Mouse (Mus musculus) bone marrow macrophage, adult 2 months (primary cell): Measurements from ENCODE around the gene Gm572. TPM values are rescaled to one million over a fixed set of nuclear protein-coding genes. Genes with fewer than 3 reads are reported as not detected.

Experiments
- H3K27ac ChIP-seq: 2 replicates; pipeline ENCODE4 v1.5.1; 2012; ENCODE audit warnings: low read depth, low read length; ENCODE audit not compliant: insufficient read depth
- H3K4me1 ChIP-seq: 2 replicates; pipeline ENCODE4 v1.6.1; 2012; ENCODE audit warnings: low read length; ENCODE audit not compliant: control insufficient read depth, insufficient read depth
- H3K4me3 ChIP-seq: 2 replicates; pipeline ENCODE4 v1.5.1; 2012; ENCODE audit warnings: mild to moderate bottlenecking, low read length, moderate library complexity; ENCODE audit not compliant: insufficient read depth
- CTCF ChIP-seq: IDR thresholded peaks from 2 replicates; pipeline ENCODE4 v1.5.1; 2012; ENCODE audit warnings: low read depth, mild to moderate bottlenecking, low read length, moderate library complexity
- POLR2A ChIP-seq: IDR thresholded peaks from 2 replicates; pipeline ENCODE4 v1.6.1; 2012; ENCODE audit warnings: mild to moderate bottlenecking, low read depth, low read length, borderline replicate concordance
- polyA plus RNA-seq: library from polyadenylated mRNA; stranded (reverse); fragments of >200 nt; gene quantifications from 2 replicates; pipeline ENCODE4 v1.2.4, GENCODE M21; 2012; ENCODE audit not compliant: missing spikeins, insufficient read depth, insufficient read length

Gm572 gene
- polyA plus RNA-seq, 1 experiment, result not detected

- peaks cover 29% of the 10 kb centered on the region for H3K4me1 ChIP-seq
- H3K27ac ChIP-seq, result no peak overlapping the region
- H3K4me3 ChIP-seq, result no peak overlapping the region
- TF ChIP-seq POLR2A (no peak), CTCF (no peak)
Observed at GRCm38 (mm10) chr4:148678105-148678504, 35.0 kb downstream of the Gm572 start.

- TF ChIP-seq POLR2A (no peak), CTCF (no peak)
- Histone ChIP-seq H3K27ac (no peak overlapping the region), H3K4me1 (peaks cover 13% of the 10 kb centered on the region), H3K4me3 (no peak overlapping the region)
Observed at GRCm38 (mm10) chr4:148680505-148681067, 37.5 kb downstream of the Gm572 start.

GRCm38 (mm10) chr4:148681429-148681828, 38.3 kb downstream of the Gm572 start:
- H3K4me3 ChIP-seq, result no peak overlapping the region
- H3K4me1 ChIP-seq, result peaks cover 6% of the 10 kb centered on the region
- TF ChIP-seq POLR2A (no peak), CTCF (peak; percentile 95)
- H3K27ac ChIP-seq, result no peak overlapping the region

GRCm38 (mm10) chr4:148682961-148683360, 39.8 kb downstream of the Gm572 start:
- H3K4me3 ChIP-seq, result no peak overlapping the region
- no peak for TF ChIP-seq POLR2A
- TF ChIP-seq CTCF, result no peak
- no peak overlapping the region for H3K27ac ChIP-seq
- no peaks in the 10 kb centered on the region for H3K4me1 ChIP-seq

GRCm38 (mm10) chr4:148683539-148683938, 40.4 kb downstream of the Gm572 start:
- Histone ChIP-seq H3K4me1 (no peaks in the 10 kb centered on the region), H3K4me3 (no peak overlapping the region), H3K27ac (no peak overlapping the region)
- TF ChIP-seq CTCF, result no peak
- TF ChIP-seq POLR2A, result no peak

- Histone ChIP-seq H3K4me1 (no peaks in the 10 kb centered on the region), H3K27ac (no peak overlapping the region), H3K4me3 (no peak overlapping the region)
- TF ChIP-seq CTCF (no peak), POLR2A (no peak)
Observed at GRCm38 (mm10) chr4:148686491-148686941, 43.4 kb downstream of the Gm572 start.

GRCm38 (mm10) chr4:148688091-148688490, 45.0 kb downstream of the Gm572 start:
- H3K4me3 ChIP-seq, result no peak overlapping the region
- H3K27ac ChIP-seq, result no peak overlapping the region
- no peak for TF ChIP-seq POLR2A
- no peak for TF ChIP-seq CTCF
- no peaks in the 10 kb centered on the region for H3K4me1 ChIP-seq

- no peak for TF ChIP-seq CTCF
- no peak for TF ChIP-seq POLR2A
- no peak overlapping the region for H3K4me3 ChIP-seq
- no peak overlapping the region for H3K27ac ChIP-seq
- H3K4me1 ChIP-seq, result no peaks in the 10 kb centered on the region
Observed at GRCm38 (mm10) chr4:148691185-148691584, 48.1 kb downstream of the Gm572 start.

GRCm38 (mm10) chr4:148693417-148693959, 50.4 kb downstream of the Gm572 start:
- H3K4me3 ChIP-seq, result no peak overlapping the region
- H3K27ac ChIP-seq, result no peak overlapping the region
- no peaks in the 10 kb centered on the region for H3K4me1 ChIP-seq
- TF ChIP-seq CTCF (no peak), POLR2A (no peak)

GRCm38 (mm10) chr4:148704756-148705155, 61.6 kb downstream of the Gm572 start:
- TF ChIP-seq CTCF (peak; percentile 58), POLR2A (no peak)
- no peaks in the 10 kb centered on the region for H3K4me1 ChIP-seq
- no peak overlapping the region for H3K27ac ChIP-seq
- no peak overlapping the region for H3K4me3 ChIP-seq
